Mouse (Mus musculus): ENCODE measurements around the gene Helq. TPM values are rescaled to one million over a fixed set of nuclear protein-coding genes. Genes with fewer than 3 reads are reported as not detected.
A peak's percentile ranks its signal among the peaks of the same experiment; 100 is the strongest.

The Helq gene
- 28.2 and 29.4 TPM in 2 replicates for polyA plus RNA-seq (2014; fragmentation: Nextera tagmentation; extraction: Ambion mirVana)

- Histone ChIP-seq H3K9ac (ENCODE audit: low read depth, low read length) (peak within 1 kb of the TSS; percentile 76), H3K4me1 (replicated peaks; ENCODE audit: control insufficient read depth, insufficient read depth, low read length) (peaks cover 9% of the 10 kb centered on the region), H3K27ac (ENCODE audit: low read depth, low read length) (peak within 1 kb of the TSS; percentile 67; the same call in 1 of the 2 replicates), H3K27me3 (replicated peaks; ENCODE audit: control insufficient read depth, insufficient read depth, low read length) (no peaks in the 10 kb centered on the region), H3K4me2 (peak within 1 kb of the TSS; percentile 76), H3K9me3 (ENCODE audit: control insufficient read depth, low read length) (no peaks in the 10 kb centered on the region), H3K4me3 (ENCODE audit: low read depth, low read length) (peak within 1 kb of the TSS; percentile 91), H3K36me3 (ENCODE audit: control insufficient read depth, insufficient read depth, low read length) (peaks cover 12% of the 10 kb centered on the region; the same call in 1 of the 2 replicates)
- DNase-seq (ENCODE audit: low spot score) (peak; percentile 95), ATAC-seq (replicated peaks; ENCODE audit: low FRiP score) (peak; percentile 96)
- under 1% methylated on average over 67 of the region's 67 CpGs for WGBS
Measured at GRCm38 (mm10) chr5:100798165-100798860, at the start of gene Helq, which contains the start of gene Mrps18c. TSS of gene Helq (minus strand) at chr5:100798598. TSS of gene Mrps18c (plus strand) at chr5:100798627.

GRCm38 (mm10) chr5:100847143-100847542, 48.7 kb upstream of the Helq start:
- H3K27ac ChIP-seq (ENCODE audit: low read depth, low read length), result no peak overlapping the region
- H3K4me2 ChIP-seq, result peak overlapping the region; percentile 97
- ATAC-seq (replicated peaks; ENCODE audit: low FRiP score), result no peak
- DNase-seq (ENCODE audit: low spot score), result no peak
- 8% methylated on average over 2 of the region's 2 CpGs for WGBS
- H3K4me3 ChIP-seq (ENCODE audit: low read depth, low read length), result no peak overlapping the region
- peaks cover 48% of the 10 kb centered on the region for H3K27me3 ChIP-seq (replicated peaks; ENCODE audit: control insufficient read depth, insufficient read depth, low read length)
- H3K9ac ChIP-seq (ENCODE audit: low read depth, low read length), result no peak overlapping the region
- no peaks in the 10 kb centered on the region for H3K9me3 ChIP-seq (ENCODE audit: control insufficient read depth, low read length)
- H3K36me3 ChIP-seq (ENCODE audit: control insufficient read depth, insufficient read depth, low read length), result no peaks in the 10 kb centered on the region
- no peaks in the 10 kb centered on the region; the same call in 1 of the 2 replicates for H3K4me1 ChIP-seq (replicated peaks; ENCODE audit: control insufficient read depth, insufficient read depth, low read length)

DNA sequence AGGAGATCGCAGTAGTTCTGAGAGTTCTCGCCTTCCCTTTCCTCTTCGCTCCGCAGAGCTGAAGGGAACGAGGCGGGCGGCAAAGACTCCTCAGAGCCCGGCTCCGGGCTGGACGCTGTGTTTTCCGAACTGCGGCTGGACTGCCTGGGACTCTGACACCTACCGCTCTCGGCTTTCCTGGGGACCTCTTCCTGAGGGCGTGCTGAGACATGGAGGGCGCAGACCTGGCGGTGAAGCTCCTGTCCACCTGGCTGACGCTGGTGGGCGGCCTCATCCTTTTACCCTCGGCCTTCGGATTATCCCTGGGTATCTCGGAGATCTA, 48.2 kb upstream of the Helq start:
- H3K27me3 ChIP-seq (replicated peaks; ENCODE audit: control insufficient read depth, insufficient read depth, low read length), result peaks cover 48% of the 10 kb centered on the region
- H3K4me3 ChIP-seq (ENCODE audit: low read depth, low read length), result peak overlapping the region; percentile 61
- DNase-seq (ENCODE audit: low spot score), result peak; percentile 69
- peaks cover 3% of the 10 kb centered on the region; the same call in 1 of the 2 replicates for H3K9me3 ChIP-seq (ENCODE audit: control insufficient read depth, low read length)
- peak; percentile 32 for ATAC-seq (replicated peaks; ENCODE audit: low FRiP score)
- no peaks in the 10 kb centered on the region for H3K36me3 ChIP-seq (ENCODE audit: control insufficient read depth, insufficient read depth, low read length)
- peak overlapping the region; percentile 30; the same call in 1 of the 2 replicates for H3K9ac ChIP-seq (ENCODE audit: low read depth, low read length)
- no peaks in the 10 kb centered on the region; the same call in 1 of the 2 replicates for H3K4me1 ChIP-seq (replicated peaks; ENCODE audit: control insufficient read depth, insufficient read depth, low read length)
- under 1% methylated on average over 22 of the region's 22 CpGs for WGBS
- H3K4me2 ChIP-seq, result peak overlapping the region; percentile 97
- H3K27ac ChIP-seq (ENCODE audit: low read depth, low read length), result no peak overlapping the region

- peak overlapping the region; percentile 97 for H3K4me2 ChIP-seq
- H3K27ac ChIP-seq (ENCODE audit: low read depth, low read length), result no peak overlapping the region
- no peaks in the 10 kb centered on the region for H3K36me3 ChIP-seq (ENCODE audit: control insufficient read depth, insufficient read depth, low read length)
- H3K9ac ChIP-seq (ENCODE audit: low read depth, low read length), result peak overlapping the region; percentile 37; the same call in 1 of the 2 replicates
- DNase-seq (ENCODE audit: low spot score) (peak; percentile 70), ATAC-seq (replicated peaks; ENCODE audit: low FRiP score) (peak; percentile 61)
- peaks cover 48% of the 10 kb centered on the region for H3K27me3 ChIP-seq (replicated peaks; ENCODE audit: control insufficient read depth, insufficient read depth, low read length)
- H3K4me1 ChIP-seq (replicated peaks; ENCODE audit: control insufficient read depth, insufficient read depth, low read length), result no peaks in the 10 kb centered on the region; the same call in 1 of the 2 replicates
- H3K4me3 ChIP-seq (ENCODE audit: low read depth, low read length), result peak overlapping the region; percentile 61
- under 1% methylated on average over 52 of the region's 52 CpGs for WGBS
- H3K9me3 ChIP-seq (ENCODE audit: control insufficient read depth, low read length), result peaks cover 3% of the 10 kb centered on the region; the same call in 1 of the 2 replicates
Measured at GRCm38 (mm10) chr5:100845848-100846598, 47.6 kb upstream of the Helq start.

DNA sequence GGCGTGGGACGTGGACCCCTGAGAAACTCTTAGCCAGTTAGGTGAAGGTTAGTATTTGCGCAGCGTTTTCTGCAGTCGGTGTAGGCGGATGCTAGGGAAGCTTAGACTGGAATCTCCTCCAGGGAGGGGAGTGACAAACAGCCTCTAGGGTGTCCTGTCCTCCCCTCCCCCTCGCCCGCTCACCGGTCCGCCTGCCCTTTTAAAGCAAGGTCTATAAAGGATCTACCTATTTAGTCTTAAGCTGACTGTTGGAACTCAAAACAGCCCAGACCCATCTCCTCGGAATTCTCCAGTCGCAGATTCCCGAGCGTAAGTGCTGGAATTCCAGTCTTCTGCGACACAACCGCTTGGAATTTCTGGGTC, 47.1 kb upstream of the Helq start, which contains the start of gene Gpat3:
Gene Gpat3, plus strand, starts transcription at position 229 of the 363 bp plus-strand sequence.
- no peak within 1 kb of the TSS for H3K27ac ChIP-seq (ENCODE audit: low read depth, low read length)
- DNase-seq (ENCODE audit: low spot score), result no peak

GRCm38 (mm10) chr5:100844485-100844884, 46.1 kb upstream of the Helq start:
- no peak for ATAC-seq (replicated peaks; ENCODE audit: low FRiP score)
- H3K36me3 ChIP-seq (ENCODE audit: control insufficient read depth, insufficient read depth, low read length), result no peaks in the 10 kb centered on the region
- no peak overlapping the region for H3K9ac ChIP-seq (ENCODE audit: low read depth, low read length)
- no peak overlapping the region for H3K4me2 ChIP-seq
- no peak overlapping the region for H3K4me3 ChIP-seq (ENCODE audit: low read depth, low read length)
- H3K27me3 ChIP-seq (replicated peaks; ENCODE audit: control insufficient read depth, insufficient read depth, low read length), result peaks cover 48% of the 10 kb centered on the region
- H3K4me1 ChIP-seq (replicated peaks; ENCODE audit: control insufficient read depth, insufficient read depth, low read length), result no peaks in the 10 kb centered on the region; the same call in 1 of the 2 replicates
- no peak for DNase-seq (ENCODE audit: low spot score)
- WGBS, result 56% methylated on average over 3 of the region's 3 CpGs
- no peak overlapping the region for H3K27ac ChIP-seq (ENCODE audit: low read depth, low read length)
- peaks cover 3% of the 10 kb centered on the region; the same call in 1 of the 2 replicates for H3K9me3 ChIP-seq (ENCODE audit: control insufficient read depth, low read length)

More for the DNA sequence above, 47.1 kb upstream of the Helq start, which contains the start of gene Gpat3:
- Histone ChIP-seq H3K4me1 (replicated peaks; ENCODE audit: control insufficient read depth, insufficient read depth, low read length) (no peaks in the 10 kb centered on the region; the same call in 1 of the 2 replicates), H3K36me3 (ENCODE audit: control insufficient read depth, insufficient read depth, low read length) (no peaks in the 10 kb centered on the region), H3K4me2 (peak within 1 kb of the TSS; percentile 97), H3K9ac (ENCODE audit: low read depth, low read length) (peak within 1 kb of the TSS; percentile 37; the same call in 1 of the 2 replicates), H3K9me3 (ENCODE audit: control insufficient read depth, low read length) (peaks cover 3% of the 10 kb centered on the region; the same call in 1 of the 2 replicates), H3K4me3 (ENCODE audit: low read depth, low read length) (peak within 1 kb of the TSS; percentile 61), H3K27me3 (replicated peaks; ENCODE audit: control insufficient read depth, insufficient read depth, low read length) (peaks cover 48% of the 10 kb centered on the region)
- WGBS, result under 1% methylated on average over 16 of the region's 16 CpGs
- no peak for ATAC-seq (replicated peaks; ENCODE audit: low FRiP score)

- no peak overlapping the region for H3K4me3 ChIP-seq (ENCODE audit: low read depth, low read length)
- no peak overlapping the region for H3K4me2 ChIP-seq
- H3K36me3 ChIP-seq (ENCODE audit: control insufficient read depth, insufficient read depth, low read length), result no peaks in the 10 kb centered on the region
- no peaks in the 10 kb centered on the region for H3K27me3 ChIP-seq (replicated peaks; ENCODE audit: control insufficient read depth, insufficient read depth, low read length)
- 64% methylated on average over 7 of the region's 7 CpGs for WGBS
- DNase-seq (ENCODE audit: low spot score), result no peak
- no peak for ATAC-seq (replicated peaks; ENCODE audit: low FRiP score)
- H3K4me1 ChIP-seq (replicated peaks; ENCODE audit: control insufficient read depth, insufficient read depth, low read length), result no peaks in the 10 kb centered on the region
- H3K9ac ChIP-seq (ENCODE audit: low read depth, low read length), result no peak overlapping the region
- peaks cover 3% of the 10 kb centered on the region; the same call in 1 of the 2 replicates for H3K9me3 ChIP-seq (ENCODE audit: control insufficient read depth, low read length)
- H3K27ac ChIP-seq (ENCODE audit: low read depth, low read length), result no peak overlapping the region
Measured at GRCm38 (mm10) chr5:100837907-100838306, 39.5 kb upstream of the Helq start.

DNA sequence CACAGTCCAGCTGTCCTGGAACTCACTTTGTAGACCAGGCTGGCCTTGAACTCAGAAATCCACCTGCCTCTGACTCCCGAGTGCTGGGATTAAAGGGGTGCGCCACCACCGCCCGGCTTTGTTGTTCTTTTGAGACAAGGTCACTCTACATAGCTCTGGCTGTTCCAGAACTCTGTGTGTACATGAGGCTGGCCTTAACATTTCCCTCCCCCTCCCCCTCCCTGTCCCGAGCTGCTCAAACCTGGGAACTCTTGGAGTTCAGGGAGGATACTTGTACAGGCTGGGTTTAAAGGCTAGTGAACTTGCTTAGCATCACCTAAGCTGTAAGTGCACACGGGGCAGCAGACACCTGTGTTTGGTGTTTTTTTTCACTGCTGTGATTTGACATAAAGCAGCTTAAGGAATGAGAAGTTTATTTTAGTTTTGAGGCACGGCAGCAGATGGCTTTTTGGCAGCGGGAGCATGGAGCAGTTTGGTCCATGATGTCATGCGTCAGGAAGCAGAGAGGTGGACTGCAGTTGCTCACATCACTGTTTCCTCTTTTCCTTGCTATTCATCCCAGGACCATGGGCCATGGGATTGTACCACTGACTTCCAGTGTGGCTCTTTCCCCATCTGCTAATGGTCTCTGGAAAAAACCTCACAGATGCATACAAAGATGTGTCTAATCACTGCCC, 37.6 kb upstream of the Helq start:
- H3K27ac ChIP-seq (ENCODE audit: low read depth, low read length), result no peak overlapping the region
- no peak overlapping the region for H3K9ac ChIP-seq (ENCODE audit: low read depth, low read length)
- DNase-seq (ENCODE audit: low spot score) (no peak), ATAC-seq (replicated peaks; ENCODE audit: low FRiP score) (no peak)
- no peak overlapping the region for H3K4me3 ChIP-seq (ENCODE audit: low read depth, low read length)
- H3K4me1 ChIP-seq (replicated peaks; ENCODE audit: control insufficient read depth, insufficient read depth, low read length), result no peaks in the 10 kb centered on the region
- H3K4me2 ChIP-seq, result no peak overlapping the region
- no peaks in the 10 kb centered on the region for H3K27me3 ChIP-seq (replicated peaks; ENCODE audit: control insufficient read depth, insufficient read depth, low read length)
- H3K9me3 ChIP-seq (ENCODE audit: control insufficient read depth, low read length), result no peaks in the 10 kb centered on the region
- H3K36me3 ChIP-seq (ENCODE audit: control insufficient read depth, insufficient read depth, low read length), result no peaks in the 10 kb centered on the region
- 58% methylated on average over 9 of the region's 9 CpGs for WGBS

Measured in liver, embryonic 11.5 days (tissue).